Mouse (Mus musculus) limb, embryonic 10.5 days (tissue): ENCODE measurements around the gene Haus6. TPM values are rescaled to one million over a fixed set of nuclear protein-coding genes. Genes with fewer than 3 reads are reported as not detected.
A peak's percentile ranks its signal among the peaks of the same experiment; 100 is the strongest.

Source experiments
- DNase-seq: peaks from one replicate; pipeline ENCODE4 v3.0.0-alpha.2; 2017; ENCODE audit warnings: low spot score
- H3K27ac ChIP-seq: fragments of 300-500 bp; sonication (generic); 2 replicates; pipeline ENCODE4 v1.5.1; 2016; ENCODE audit warnings: mild to moderate bottlenecking
- H3K27me3 ChIP-seq: fragments of 300-500 bp; sonication (generic); 2 replicates; pipeline ENCODE4 v1.6.1; 2016; ENCODE audit warnings: low read depth, mild to moderate bottlenecking; ENCODE audit not compliant: poor library complexity, severe bottlenecking
- H3K36me3 ChIP-seq: fragments of 300-500 bp; sonication (generic); 2 replicates; pipeline ENCODE4 v1.6.1; 2016; ENCODE audit warnings: mild to moderate bottlenecking, moderate library complexity
- H3K4me1 ChIP-seq: fragments of 300-500 bp; sonication (generic); 2 replicates; pipeline ENCODE4 v1.6.1; 2016
- H3K4me3 ChIP-seq: fragments of 300-500 bp; sonication (generic); 2 replicates; pipeline ENCODE4 v1.5.1; 2016; ENCODE audit warnings: mild to moderate bottlenecking, moderate library complexity
- H3K9me3 ChIP-seq: fragments of 300-500 bp; sonication (generic); replicated peaks from 2 replicates; pipeline ENCODE4 v1.6.1; 2016; ENCODE audit warnings: mild to moderate bottlenecking
- WGBS: fragments of 180-500 bp; shearing (Covaris S2); methylation state at CpG from one replicate; pipeline ENCODE4 v1.1.7; 2016; 5-methylcytosine and 5-hydroxymethylcytosine counted together
- polyA plus RNA-seq: library from polyadenylated mRNA; unstranded; fragments of >200 nt; fragmentation: Nextera tagmentation; extraction: Ambion mirVana; gene quantifications from 2 replicates; pipeline ENCODE4 v1.2.1, GENCODE M21; 2016

The Haus6 gene
- polyA plus RNA-seq, 1 experiment from 2014 or later, result 30.9 TPM

GRCm38 (mm10) chr4:86558228-86558627 lies 53.6 kb downstream of the Haus6 start, which contains the start of gene Saxo1:
TSS of gene Saxo1 (minus strand) at chr4:86558328.
- DNase-seq, result no peak
- 91% methylated on average over 7 of the region's 7 CpGs for WGBS
- Histone ChIP-seq H3K27ac (0 out of 2 replicates have a peak within 1 kb of the TSS, but pooled peaks have one; percentile 3), H3K9me3 (no peaks in the 10 kb centered on the region), H3K4me1 (0 out of 2 replicates have a peak, but pooled peaks cover 3% of the 10 kb centered on the region), H3K27me3 (no peaks in the 10 kb centered on the region), H3K36me3 (no peaks in the 10 kb centered on the region), H3K4me3 (no peak within 1 kb of the TSS)

GRCm38 (mm10) chr4:86557371-86557770 lies 54.5 kb downstream of the Haus6 start:
- H3K27ac ChIP-seq, result 0 out of 2 replicates have a peak overlapping the region, but pooled peaks have one; percentile 3
- WGBS, result 86% methylated on average over 7 of the region's 7 CpGs
- no peak for DNase-seq
- no peak overlapping the region for H3K4me3 ChIP-seq
- H3K36me3 ChIP-seq, result no peaks in the 10 kb centered on the region
- no peaks in the 10 kb centered on the region for H3K9me3 ChIP-seq
- H3K27me3 ChIP-seq, result no peaks in the 10 kb centered on the region
- H3K4me1 ChIP-seq, result 0 out of 2 replicates have a peak, but pooled peaks cover 3% of the 10 kb centered on the region

- WGBS, result 29% methylated on average over 6 of the region's 6 CpGs
- Histone ChIP-seq H3K4me1 (0 out of 2 replicates have a peak, but pooled peaks cover 3% of the 10 kb centered on the region), H3K9me3 (no peaks in the 10 kb centered on the region), H3K27ac (no peak overlapping the region), H3K36me3 (no peaks in the 10 kb centered on the region), H3K4me3 (no peak overlapping the region), H3K27me3 (no peaks in the 10 kb centered on the region)
- no peak for DNase-seq
Observed at GRCm38 (mm10) chr4:86555035-86555707, 56.7 kb downstream of the Haus6 start.

GRCm38 (mm10) chr4:86548332-86548731 lies 63.5 kb downstream of the Haus6 start:
- Histone ChIP-seq H3K27me3 (no peaks in the 10 kb centered on the region), H3K9me3 (no peaks in the 10 kb centered on the region), H3K36me3 (no peaks in the 10 kb centered on the region), H3K27ac (no peak overlapping the region), H3K4me3 (no peak overlapping the region), H3K4me1 (peaks cover 14% of the 10 kb centered on the region)
- no peak for DNase-seq
- WGBS, result 86% methylated on average over 9 of the region's 9 CpGs

GRCm38 (mm10) chr4:86545615-86546014 lies 66.2 kb downstream of the Haus6 start:
- Histone ChIP-seq H3K36me3 (no peaks in the 10 kb centered on the region), H3K27ac (peak overlapping the region; percentile 70), H3K9me3 (no peaks in the 10 kb centered on the region), H3K4me3 (no peak overlapping the region), H3K4me1 (peaks cover 16% of the 10 kb centered on the region), H3K27me3 (no peaks in the 10 kb centered on the region)
- WGBS, result 69% methylated on average over 5 of the region's 5 CpGs
- DNase-seq, result no peak

GRCm38 (mm10) chr4:86543999-86544398 lies 67.9 kb downstream of the Haus6 start:
- WGBS, result 93% methylated on average over 3 of the region's 3 CpGs
- no peaks in the 10 kb centered on the region for H3K27me3 ChIP-seq
- no peak for DNase-seq
- peaks cover 16% of the 10 kb centered on the region for H3K4me1 ChIP-seq
- H3K36me3 ChIP-seq, result no peaks in the 10 kb centered on the region
- no peak overlapping the region for H3K4me3 ChIP-seq
- no peaks in the 10 kb centered on the region for H3K9me3 ChIP-seq
- 0 out of 2 replicates have a peak overlapping the region, but pooled peaks have one; percentile 14 for H3K27ac ChIP-seq

- Histone ChIP-seq H3K36me3 (no peaks in the 10 kb centered on the region), H3K4me3 (no peak overlapping the region), H3K4me1 (peaks cover 16% of the 10 kb centered on the region), H3K9me3 (no peaks in the 10 kb centered on the region), H3K27ac (no peak overlapping the region), H3K27me3 (no peaks in the 10 kb centered on the region)
- DNase-seq, result no peak
- WGBS, result 83% methylated on average over 1 of the region's 1 CpGs
Observed at GRCm38 (mm10) chr4:86541573-86541972, 70.3 kb downstream of the Haus6 start.

- no peaks in the 10 kb centered on the region for H3K27me3 ChIP-seq
- H3K27ac ChIP-seq, result no peak overlapping the region
- H3K36me3 ChIP-seq, result no peaks in the 10 kb centered on the region
- WGBS, result 96% methylated on average over 5 of the region's 5 CpGs
- H3K9me3 ChIP-seq, result no peaks in the 10 kb centered on the region
- H3K4me3 ChIP-seq, result no peak overlapping the region
- no peak for DNase-seq
- H3K4me1 ChIP-seq, result peaks cover 14% of the 10 kb centered on the region
Observed at GRCm38 (mm10) chr4:86538936-86539335, 72.9 kb downstream of the Haus6 start.

- WGBS, result 42% methylated on average over 4 of the region's 4 CpGs
- Histone ChIP-seq H3K36me3 (no peaks in the 10 kb centered on the region), H3K9me3 (no peaks in the 10 kb centered on the region), H3K4me1 (peaks cover 15% of the 10 kb centered on the region), H3K27me3 (no peaks in the 10 kb centered on the region), H3K4me3 (no peak overlapping the region), H3K27ac (no peak overlapping the region)
- no peak for DNase-seq
Observed at GRCm38 (mm10) chr4:86537972-86538371, 73.9 kb downstream of the Haus6 start.

- Histone ChIP-seq H3K4me3 (no peak overlapping the region), H3K27ac (peak overlapping the region; percentile 68), H3K4me1 (peaks cover 26% of the 10 kb centered on the region), H3K9me3 (no peaks in the 10 kb centered on the region), H3K27me3 (no peaks in the 10 kb centered on the region), H3K36me3 (no peaks in the 10 kb centered on the region)
- no peak for DNase-seq
- WGBS, result 32% methylated on average over 5 of the region's 5 CpGs
Observed at GRCm38 (mm10) chr4:86534091-86534481, 77.8 kb downstream of the Haus6 start.

- Histone ChIP-seq H3K9me3 (no peaks in the 10 kb centered on the region), H3K27me3 (no peaks in the 10 kb centered on the region), H3K4me3 (no peak overlapping the region), H3K36me3 (no peaks in the 10 kb centered on the region), H3K27ac (peak overlapping the region; percentile 68), H3K4me1 (peaks cover 30% of the 10 kb centered on the region)
- DNase-seq, result no peak
- 77% methylated on average over 8 of the region's 8 CpGs for WGBS
Observed at GRCm38 (mm10) chr4:86533406-86534090, 78.3 kb downstream of the Haus6 start.

GRCm38 (mm10) chr4:86529161-86529560 lies 82.7 kb downstream of the Haus6 start:
- H3K36me3 ChIP-seq, result no peaks in the 10 kb centered on the region
- 81% methylated on average over 6 of the region's 6 CpGs for WGBS
- H3K4me3 ChIP-seq, result no peak overlapping the region
- H3K27me3 ChIP-seq, result no peaks in the 10 kb centered on the region
- peak overlapping the region; percentile 93 for H3K27ac ChIP-seq
- no peak for DNase-seq
- H3K4me1 ChIP-seq, result peaks cover 48% of the 10 kb centered on the region
- no peaks in the 10 kb centered on the region for H3K9me3 ChIP-seq
